Mouse (Mus musculus) monocyte, adult 5-6 weeks (primary cell): ENCODE measurements around the gene Gm10638. TPM values are rescaled to one million over a fixed set of nuclear protein-coding genes. Genes with fewer than 3 reads are reported as not detected.

Experiments
- ATAC-seq: fragments of 153-309, 156-312 bp; replicated peaks from 2 replicates; pipeline ENCODE4 v1.8.0; 2017; ENCODE audit warnings: mild to moderate bottlenecking; ENCODE audit not compliant: low TSS enrichment, insufficient number of reproducible peaks, severe bottlenecking, poor library complexity, low FRiP score
- total RNA-seq: library from RNA; stranded (forward); fragments of 200-1000, 200-491, 200-594 nt; gene quantifications from 3 replicates; pipeline ENCODE4 v1.2.3, GENCODE M21; 2017

The Gm10638 gene
- not detected in 3 replicates for total RNA-seq

- peak; percentile 29; the same call in 1 of the 2 replicates for ATAC-seq
These were observed at the start of gene Gm10638, which contains the start of gene Siah1a for GRCm38 (mm10) chr8:86745221-86745934. TSS of gene Gm10638 (plus strand) at chr8:86745699. TSS of gene Siah1a (minus strand) at chr8:86745934.

- ATAC-seq = no peak
These were observed 49.8 kb upstream of the Gm10638 start for GRCm38 (mm10) chr8:86695703-86696102.

GRCm38 (mm10) chr8:86698811-86699421, 46.6 kb upstream of the Gm10638 start:
- ATAC-seq = no peak

- no peak for ATAC-seq
These were observed 46.0 kb upstream of the Gm10638 start for GRCm38 (mm10) chr8:86699471-86699870.

- ATAC-seq = no peak
These were observed 43.0 kb upstream of the Gm10638 start for GRCm38 (mm10) chr8:86702453-86702852.

- no peak for ATAC-seq
These were observed 40.2 kb upstream of the Gm10638 start for GRCm38 (mm10) chr8:86705317-86705716.

GRCm38 (mm10) chr8:86706756-86707155, 38.7 kb upstream of the Gm10638 start:
- no peak for ATAC-seq

- ATAC-seq = no peak; the same call in 1 of the 2 replicates
These were observed 37.6 kb upstream of the Gm10638 start for GRCm38 (mm10) chr8:86707873-86708272.

GRCm38 (mm10) chr8:86712594-86712993, 32.9 kb upstream of the Gm10638 start:
- no peak for ATAC-seq

GRCm38 (mm10) chr8:86713407-86714188, 31.9 kb upstream of the Gm10638 start:
- no peak for ATAC-seq

- ATAC-seq = no peak
These were observed 27.0 kb upstream of the Gm10638 start for GRCm38 (mm10) chr8:86718332-86718994.

- ATAC-seq = no peak
These were observed 26.1 kb upstream of the Gm10638 start for GRCm38 (mm10) chr8:86719368-86719767.

- no peak for ATAC-seq
These were observed 24.6 kb upstream of the Gm10638 start for GRCm38 (mm10) chr8:86720756-86721459.

GRCm38 (mm10) chr8:86721490-86721889, 24.0 kb upstream of the Gm10638 start:
- ATAC-seq = no peak

- ATAC-seq = no peak
These were observed 18.5 kb upstream of the Gm10638 start for GRCm38 (mm10) chr8:86726959-86727358.

- no peak for ATAC-seq
These were observed 17.1 kb upstream of the Gm10638 start for GRCm38 (mm10) chr8:86728224-86728950.

- ATAC-seq = no peak
These were observed 15.2 kb upstream of the Gm10638 start for GRCm38 (mm10) chr8:86730303-86730702.

GRCm38 (mm10) chr8:86730860-86731259, 14.6 kb upstream of the Gm10638 start:
- ATAC-seq = no peak
